Mouse (Mus musculus) spleen, adult 2 months (tissue): ENCODE measurements around the gene Mapk14.

Source experiments
- CTCF ChIP-seq: fragments of 200-500 bp; IDR thresholded peaks from 2 replicates; pipeline ENCODE4 v1.5.1; 2011; ENCODE audit warnings: mild to moderate bottlenecking, inconsistent platforms; ENCODE audit not compliant: insufficient read depth, insufficient read length, insufficient replicate concordance; ENCODE audit errors: extremely low read depth
- POLR2A ChIP-seq: fragments of 200-500 bp; IDR thresholded peaks from 2 replicates; pipeline ENCODE4 v1.6.1; 2011; ENCODE audit warnings: low read depth, low read length, inconsistent platforms

DNA sequence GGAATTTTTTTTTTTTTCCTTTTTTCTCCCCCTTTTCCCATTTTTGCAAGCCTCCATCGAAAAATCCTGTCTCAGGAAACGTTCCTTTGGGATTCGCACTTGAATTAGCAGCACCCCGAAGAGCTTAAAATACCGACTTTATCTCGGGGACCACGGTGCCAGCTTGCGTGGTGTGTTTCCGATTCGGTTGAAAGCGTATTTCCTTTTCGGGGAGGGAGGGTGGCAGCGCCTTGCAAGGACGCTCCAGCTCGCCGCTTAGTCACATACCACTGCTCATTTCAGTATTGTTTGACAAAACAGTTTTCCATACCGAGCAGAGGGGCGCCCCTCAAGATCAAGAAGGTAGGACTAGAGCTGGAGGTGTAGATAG, 1.2 kb downstream of the Mapk14 start:
- no peak for TF ChIP-seq POLR2A
- TF ChIP-seq CTCF = no peak
